Mouse (Mus musculus): ENCODE results near the gene Pbx1.
A peak's percentile ranks its signal among the peaks of the same experiment; 100 is the strongest.
"Not testable (repeated sequence)": the region's sequence is repeated elsewhere in the genome, so short reads cannot be mapped to it uniquely, and the experiment has no call there.

The Pbx1 gene

DNA sequence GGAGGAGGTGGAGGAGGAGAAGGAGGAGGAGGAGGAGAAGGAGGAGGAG, at the start of gene Pbx1:
Gene Pbx1, minus strand, starts transcription at position 39 of the 49 bp plus-strand sequence.
- DNase-seq: not testable (repeated sequence)

DNA sequence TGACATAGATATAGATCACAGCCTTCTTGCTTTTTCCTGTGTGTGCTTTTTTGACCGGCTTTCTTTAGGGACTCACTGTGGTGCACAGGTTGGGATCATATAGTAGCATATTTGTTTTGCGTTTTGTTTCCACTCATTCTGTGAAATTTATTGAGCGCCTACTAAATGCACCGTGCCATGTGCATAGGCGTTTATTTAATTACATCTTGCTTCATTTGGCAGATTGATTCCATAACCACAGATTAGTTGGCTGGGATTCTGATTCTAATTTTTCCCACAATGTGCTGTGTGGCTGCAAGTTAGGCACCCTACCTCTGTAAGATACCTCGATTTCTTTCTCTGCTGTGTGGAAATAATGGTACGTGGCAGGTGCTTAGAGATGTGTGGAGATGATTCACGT, 47.6 kb upstream of the Pbx1 start:
- no peak for DNase-seq

DNA sequence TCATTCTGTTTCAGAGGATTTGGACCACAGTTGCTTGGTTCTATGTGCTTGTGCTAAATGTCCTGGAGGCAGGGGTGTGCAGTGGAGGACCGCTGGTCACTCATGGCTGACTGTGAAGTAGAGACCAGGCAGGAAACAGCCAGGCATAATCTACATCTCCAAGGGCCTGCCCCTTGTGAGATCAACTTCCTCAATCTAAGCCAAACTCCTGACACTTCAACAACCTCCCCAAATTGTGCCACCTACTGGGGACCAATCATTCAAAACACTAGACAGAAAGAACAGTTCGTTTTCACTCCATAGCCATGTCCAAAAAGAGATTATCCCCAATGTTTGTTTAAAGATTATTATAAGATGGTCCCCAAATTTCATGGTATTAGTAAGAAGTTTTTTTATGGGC, 46.8 kb upstream of the Pbx1 start:
- no peak for DNase-seq

DNA sequence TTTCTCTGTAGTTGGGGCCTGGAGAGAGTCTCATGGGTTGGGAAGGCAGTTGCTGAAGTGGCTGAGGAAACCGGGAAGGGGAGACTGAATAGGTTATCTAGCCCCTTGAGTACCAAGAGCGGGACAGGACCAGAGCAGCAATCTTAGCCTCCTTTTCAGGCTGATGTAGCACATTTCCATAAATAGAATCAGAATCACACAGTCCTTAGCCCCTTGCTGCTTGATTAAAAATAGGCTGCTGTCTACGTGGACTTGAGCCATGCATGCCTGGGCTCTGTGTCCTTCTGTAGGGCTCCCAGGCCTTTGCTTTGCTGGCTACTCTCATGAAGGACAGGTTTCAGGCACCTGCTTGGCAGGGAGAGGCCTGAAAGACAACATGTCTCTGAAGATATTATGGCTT, 44.8 kb upstream of the Pbx1 start:
- DNase-seq: no peak

DNA sequence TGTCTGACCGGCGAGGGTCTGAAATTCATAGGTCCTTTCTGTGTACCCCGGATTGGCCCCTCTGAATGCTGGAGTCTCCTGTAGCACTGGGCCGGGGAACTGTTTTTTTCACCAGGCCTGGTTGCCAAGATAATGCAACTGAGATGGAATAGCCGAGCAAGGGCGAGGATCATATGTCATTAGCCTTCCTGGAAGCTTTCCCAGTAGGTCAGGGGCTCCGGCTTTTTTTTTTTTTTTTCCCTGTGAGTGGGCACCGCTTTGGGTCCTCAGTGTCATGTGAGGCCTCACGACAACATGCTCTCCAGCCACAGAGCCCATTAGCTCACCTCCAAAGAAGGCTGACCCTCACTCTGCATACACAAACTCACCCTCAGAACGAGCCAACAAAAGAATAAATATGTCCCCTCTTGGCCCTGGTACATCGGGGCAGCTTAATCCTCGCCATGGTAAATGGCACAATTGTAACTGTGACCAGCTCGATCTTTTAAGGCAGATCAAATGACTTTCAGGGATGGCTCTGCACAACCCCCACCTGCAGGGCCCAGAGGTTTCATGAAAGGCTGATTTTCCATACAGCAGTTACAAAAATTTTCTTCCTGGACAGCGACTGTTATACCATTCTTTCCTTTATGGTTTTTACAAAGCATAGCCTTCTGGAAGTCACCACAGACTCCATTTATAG, 44.3 kb upstream of the Pbx1 start:
- no peak for DNase-seq

DNA sequence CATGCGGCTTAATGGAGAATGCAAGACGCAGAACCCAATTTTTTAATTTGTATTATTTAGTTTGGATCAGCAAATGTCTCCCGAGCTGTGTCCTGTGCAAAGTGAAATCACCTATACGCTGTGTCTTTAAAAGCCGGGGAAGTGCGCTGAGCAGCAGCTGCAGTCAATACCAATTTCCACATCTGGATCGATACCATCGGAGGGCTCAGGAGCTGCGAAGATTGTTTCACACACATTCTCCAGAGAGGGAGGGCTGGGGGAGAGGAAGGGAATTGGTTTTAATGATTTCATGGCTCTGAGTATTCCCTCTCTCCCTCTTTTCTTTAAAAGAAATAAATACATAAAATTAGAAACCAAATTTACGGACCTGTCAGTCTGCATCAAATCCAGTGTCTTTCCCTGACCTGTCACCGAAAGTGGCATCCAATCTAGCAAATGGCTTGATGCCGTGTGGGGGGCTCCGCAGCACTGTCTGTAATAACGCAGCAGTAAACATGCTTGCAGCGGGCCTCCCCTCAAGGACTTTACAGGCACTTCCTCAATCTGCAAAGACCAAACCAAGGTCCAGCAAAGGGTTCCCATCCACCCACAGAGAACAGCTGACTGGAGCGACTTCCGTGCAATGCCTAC, 43.6 kb upstream of the Pbx1 start:
- DNase-seq: no peak

DNA sequence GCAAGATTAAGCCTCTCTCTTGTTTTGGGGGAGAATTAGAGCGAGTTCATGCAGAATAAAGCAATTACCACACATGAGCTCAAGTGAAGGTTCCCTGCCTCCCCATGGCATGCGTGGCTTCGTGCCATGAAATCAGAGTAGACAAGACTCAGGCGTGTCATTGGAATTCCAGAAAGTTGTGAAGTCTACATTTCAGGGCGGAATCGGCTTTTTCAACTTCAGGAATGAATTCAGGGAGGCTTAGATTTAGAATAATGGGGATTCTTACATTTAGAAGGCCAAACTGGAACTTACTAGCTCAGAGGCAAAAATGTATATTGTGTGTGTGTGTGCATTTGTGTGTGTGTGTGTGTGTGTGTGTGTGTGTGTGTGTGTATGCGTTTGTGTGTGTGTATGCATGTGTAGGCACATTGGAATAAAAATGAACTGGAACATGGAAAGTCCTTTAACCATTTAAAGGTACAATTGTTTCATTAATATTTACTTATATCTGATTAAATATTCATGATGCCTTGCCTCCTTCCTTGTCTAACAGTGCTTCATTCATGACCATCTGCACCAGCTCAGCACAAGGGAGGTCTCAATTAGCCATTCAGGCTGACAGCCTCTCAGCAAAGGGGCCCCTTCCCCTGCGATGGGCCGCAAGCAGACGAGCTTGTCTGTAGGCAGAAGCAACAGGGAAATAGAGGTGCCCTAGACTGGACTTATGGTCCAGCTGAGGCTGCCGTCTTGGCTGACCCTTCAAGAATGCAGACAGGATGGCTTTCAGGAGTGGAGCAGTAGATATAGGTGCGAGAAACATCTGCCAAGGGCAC, 41.4 kb upstream of the Pbx1 start:
- no peak for DNase-seq

DNA sequence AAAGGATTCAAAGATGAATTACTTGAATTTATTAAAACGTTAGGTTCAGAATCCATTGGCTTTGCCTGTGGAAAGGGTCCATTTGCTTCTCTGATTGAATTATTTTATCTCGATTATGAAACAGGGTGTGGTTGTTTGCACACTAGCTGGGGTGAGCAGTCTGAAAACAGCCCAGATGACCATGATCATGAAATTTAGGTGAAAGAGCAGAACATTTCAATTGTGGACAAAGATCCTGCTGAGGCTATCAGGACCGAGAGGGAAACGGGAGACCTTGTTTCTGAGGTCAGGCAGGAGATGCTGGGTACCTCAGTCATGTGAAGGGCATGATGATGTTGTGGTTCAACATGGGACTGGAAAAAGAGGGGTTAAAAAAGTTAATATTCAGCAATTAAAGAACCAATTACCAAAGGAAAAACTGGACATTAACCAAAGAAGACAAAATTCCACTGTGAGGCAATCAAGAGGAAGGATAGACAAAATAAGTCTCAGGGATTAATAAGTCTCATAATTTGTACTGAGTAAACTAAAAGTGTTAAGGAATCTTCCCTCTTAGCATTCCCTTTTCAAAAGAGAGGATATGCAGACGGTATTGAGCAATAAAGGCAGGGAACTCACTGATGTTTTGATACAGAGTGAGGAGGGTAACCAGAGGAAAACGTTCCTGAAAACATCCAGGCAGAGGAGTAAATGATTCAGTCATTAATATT, 40.6 kb upstream of the Pbx1 start:
- no peak for DNase-seq

DNA sequence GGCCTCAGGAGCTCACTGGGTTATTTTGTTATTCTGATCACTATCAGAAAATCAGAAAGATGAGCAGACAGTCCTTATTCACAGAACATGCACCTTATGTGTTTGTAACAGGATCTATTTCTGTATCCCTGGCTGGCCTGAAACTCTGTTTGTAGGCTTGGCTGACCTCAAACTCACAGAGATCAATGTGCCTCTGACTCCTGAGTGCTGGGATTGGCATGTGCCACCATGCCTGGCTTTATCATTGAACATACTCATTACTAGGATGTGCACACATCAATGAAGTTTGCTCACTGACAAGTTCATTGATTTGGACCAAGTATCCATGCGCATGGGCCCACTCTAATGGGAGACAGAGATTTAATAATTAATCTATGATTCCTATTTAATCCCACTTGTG, 27.4 kb upstream of the Pbx1 start:
- no peak for DNase-seq

DNA sequence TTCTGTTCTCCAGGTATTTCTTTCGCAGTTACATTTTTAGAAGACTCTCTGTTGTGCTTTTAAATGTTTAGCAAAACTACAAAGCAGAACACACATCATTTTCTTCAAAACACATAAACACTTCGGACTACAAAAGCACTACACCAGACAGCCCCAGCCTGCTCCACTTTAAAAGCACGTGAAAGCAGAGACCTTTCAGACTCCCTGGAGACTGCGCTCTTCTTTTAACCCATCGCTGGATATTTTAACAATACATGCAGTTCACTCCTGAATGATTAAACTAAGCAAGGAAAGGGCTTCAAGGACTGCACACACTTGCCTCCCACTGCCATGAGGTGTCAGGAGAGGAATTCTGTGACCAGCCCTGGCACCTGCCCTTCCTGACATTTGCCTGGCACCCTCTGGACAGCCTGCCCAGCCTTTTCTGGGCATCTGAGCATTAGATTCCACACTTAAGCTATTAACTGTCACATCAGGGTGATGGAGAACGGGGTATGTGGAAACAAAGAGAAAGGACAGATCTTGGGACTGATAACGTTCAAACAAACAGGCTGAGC, 25.2 kb upstream of the Pbx1 start:
- DNase-seq: no peak

DNA sequence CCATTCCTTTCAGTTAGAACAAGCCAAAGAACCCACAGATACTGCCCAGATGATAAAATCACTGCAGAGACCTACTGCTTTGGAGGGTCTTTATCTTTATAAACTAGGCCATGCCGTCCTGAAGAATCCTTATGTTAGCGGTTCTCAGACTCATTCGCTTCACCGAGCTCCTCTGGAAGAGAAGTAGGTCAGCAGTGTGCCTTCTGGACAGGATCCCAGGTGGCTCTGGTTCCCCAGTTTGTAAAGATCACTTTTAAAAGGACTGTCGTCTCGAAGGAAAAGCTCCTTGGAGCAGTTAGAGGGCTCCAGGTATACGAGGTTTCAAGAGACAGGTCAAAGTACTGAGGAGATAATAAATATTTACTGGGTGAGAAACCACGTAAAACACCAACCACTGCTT, 23.1 kb upstream of the Pbx1 start:
- no peak for DNase-seq

DNA sequence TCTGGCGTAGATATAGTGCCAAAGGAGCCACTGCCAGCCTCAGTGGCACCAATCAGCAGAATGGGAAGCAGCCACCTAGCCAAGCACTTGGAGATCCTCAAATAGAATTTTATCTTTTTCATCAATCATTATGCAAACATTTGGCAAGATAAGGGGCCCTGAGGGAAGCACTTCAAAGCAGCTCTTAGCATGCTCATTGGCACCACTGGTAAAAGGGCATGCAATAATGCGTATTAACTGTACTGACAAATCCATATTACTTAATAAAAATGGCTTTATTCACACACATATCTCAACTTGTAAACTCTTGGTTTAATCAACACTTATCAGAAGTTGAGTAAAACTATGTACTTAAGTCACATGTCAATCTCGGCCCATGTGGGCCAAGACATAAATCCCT, 1.6 kb upstream of the Pbx1 start:
- DNase-seq: no peak

DNA sequence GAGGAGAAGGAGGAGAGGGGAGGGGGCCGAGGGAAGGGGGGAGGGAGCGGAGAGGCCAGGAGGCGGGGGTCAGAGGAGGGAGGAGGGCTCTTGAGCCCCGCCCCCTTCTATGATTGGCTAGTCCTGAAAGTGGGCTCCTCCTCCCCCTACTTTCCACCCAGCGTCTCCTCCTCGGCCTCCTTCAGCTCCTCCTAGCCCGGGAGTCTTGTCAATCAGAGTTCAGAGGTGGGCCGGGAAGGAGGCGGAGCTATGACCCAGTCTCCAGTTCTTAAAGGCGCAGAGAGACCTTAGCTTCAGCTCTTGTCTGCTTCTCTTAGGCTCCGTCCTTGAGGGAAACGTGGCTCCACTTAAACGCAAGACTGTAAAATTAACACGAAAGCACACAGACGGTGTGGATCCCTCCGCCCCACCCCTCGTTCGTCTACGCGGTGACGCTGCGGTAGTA, 233 bp upstream of the Pbx1 start:
- peak; percentile 83 for DNase-seq

DNA sequence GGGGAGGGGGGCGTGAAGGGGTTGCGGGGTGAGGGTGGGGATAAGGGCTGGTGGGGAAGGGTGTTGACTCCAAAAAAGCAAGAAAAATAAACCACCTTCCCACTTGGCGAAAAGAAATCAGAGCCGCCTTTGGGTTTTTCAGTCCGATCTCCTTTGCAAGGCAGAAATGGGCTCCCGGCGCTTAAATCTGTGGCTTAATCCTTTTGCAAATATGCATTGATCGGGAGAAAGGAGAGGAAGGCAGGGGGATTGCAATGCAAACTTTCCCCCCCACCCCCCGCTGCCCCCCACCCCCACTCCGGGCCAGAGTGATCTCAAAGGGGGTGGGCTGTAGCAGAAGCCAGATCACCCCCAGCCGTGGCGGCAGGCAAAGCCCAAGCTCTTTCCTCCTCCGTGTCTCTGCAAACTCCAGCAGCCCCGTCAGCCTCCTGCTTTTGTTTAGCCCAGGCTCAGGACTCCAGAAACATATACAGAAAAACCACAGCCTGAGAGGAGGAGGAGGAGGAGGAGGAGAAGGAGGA, 299 bp downstream of the Pbx1 start:
- no peak for DNase-seq

DNA sequence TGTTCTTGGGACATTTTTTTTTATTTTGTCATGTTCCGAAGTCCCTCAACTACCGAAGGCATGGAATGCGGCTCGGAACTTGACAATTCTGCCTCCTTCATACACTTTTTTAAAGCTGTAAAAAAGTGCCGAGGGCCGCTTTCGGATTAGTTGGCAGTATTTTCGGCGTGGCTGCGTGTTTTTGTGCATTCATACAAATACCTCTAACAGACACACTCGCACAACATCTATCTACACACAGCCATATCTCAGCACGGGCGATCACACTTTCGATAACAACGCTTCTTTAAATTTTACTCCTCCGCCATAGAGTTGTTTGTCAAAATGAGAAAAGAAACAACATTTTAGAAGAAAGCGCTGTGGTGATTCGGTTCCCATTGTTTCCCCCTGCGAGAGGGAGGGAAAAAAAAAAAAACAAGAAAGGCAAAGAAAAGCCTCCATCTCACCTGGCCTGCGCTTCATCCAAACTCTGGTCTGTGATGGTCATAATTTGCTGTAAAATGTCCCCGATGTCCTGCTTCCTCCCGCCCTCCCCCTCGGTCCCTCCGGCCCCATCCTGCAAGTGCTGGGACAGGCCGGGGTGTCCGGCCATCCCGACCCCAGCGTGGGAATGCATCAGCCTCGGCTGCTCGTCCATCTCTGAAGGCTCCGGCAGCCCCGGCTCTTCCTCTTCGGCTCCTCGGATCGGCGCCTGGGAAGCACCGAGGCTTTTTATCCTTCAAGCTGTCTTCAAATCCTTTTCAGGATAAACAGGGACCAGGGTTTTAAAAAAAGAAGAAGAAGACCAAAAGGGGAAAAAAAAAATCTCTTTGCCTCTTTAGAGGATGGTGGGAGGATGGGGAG, 981 bp downstream of the Pbx1 start:
- DNase-seq: peak; percentile 9

DNA sequence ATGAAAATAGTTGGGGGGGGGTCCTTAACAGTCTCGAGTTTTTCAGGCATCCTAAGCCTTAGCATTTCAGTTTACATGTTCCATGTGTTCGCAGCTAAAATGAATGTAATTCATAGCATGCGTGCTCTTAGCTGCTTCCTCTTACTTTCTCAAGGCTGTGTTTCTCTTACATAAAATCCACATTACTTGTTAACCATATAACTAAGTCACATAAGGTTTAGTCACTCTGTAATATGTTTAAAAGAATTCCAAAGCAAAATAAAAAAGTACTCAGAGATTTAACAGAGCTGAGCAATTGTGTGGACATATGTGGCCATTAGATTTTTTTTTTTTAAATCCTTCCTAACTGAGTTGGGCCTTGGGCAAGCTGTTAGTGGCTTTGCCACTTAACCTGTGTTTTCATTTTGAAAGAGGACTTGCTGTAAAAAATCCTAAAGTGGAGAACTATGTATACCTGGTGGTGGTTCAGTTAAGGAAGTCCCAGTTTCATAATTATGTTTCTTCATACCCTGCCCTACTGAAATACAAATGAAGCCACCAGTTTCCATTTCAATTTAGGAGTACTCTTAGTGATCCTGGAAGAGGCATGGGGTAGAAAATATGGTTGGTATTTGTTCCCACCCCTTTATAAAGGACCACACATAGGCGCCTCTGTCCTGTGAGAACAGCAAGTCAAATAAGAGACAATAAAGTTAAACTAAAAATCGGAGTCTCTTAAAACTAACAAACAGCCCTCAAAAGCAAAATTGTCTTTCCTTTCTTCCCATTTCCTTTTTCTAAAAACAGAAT, 2.0 kb downstream of the Pbx1 start:
- DNase-seq: no peak

DNA sequence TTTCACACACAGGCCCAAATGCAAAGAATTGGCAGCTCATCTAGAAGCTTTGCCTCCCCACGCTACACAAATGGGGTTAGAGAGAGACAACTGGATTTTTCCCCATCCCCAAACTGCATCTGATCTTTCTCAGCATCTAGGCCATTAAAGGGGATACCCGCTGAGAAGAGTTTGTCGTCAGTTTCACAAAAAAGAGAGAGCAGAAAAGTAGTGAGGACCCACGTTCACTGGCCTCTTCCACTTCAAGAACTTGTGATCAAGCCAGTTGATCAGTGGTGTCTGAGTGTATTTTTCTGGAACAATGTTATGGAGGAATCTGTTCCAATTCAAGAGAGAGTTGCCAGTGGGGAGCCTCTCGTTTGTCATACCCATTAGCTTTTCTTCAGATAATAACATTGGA, 2.7 kb downstream of the Pbx1 start:
- DNase-seq: no peak

DNA sequence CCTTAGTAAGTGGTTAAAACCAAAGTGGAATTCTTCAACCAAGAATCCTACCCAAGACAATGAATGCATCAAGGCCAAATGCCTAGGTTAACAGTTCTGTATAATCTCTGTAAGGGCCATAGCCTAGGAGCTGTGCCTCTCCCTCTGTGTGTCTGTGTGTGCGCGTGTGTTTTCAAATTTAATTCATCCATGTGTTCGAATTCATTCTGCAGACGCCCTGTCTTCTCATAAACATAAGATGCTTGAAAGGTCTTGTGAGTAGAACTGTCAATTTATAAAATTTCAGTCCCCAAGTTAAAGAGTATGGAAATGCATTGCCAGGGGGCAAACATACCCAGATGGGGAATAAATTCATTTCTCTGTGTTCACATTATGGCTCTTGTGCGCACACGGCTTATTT, 3.8 kb downstream of the Pbx1 start:
- DNase-seq: no peak

DNA sequence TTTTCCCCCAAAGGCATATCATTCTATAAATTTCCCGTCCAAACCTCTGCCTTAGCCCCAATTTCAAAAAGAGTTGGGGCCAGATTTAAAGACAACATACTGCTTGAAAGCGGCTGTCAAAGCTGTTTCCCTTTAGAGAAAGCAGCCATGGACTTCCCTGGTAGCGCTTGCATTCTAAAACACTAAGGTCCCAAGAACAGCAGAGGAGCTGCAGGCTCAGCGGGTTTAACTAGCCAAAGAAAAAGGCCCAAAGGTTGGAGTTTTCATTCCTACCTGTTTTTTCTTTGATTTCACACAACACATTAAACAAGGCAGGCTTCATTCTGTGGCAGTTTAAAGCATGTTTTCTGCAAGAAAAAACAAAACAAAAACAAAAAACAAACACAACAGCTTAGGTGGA, 4.5 kb downstream of the Pbx1 start:
- no peak for DNase-seq

DNA sequence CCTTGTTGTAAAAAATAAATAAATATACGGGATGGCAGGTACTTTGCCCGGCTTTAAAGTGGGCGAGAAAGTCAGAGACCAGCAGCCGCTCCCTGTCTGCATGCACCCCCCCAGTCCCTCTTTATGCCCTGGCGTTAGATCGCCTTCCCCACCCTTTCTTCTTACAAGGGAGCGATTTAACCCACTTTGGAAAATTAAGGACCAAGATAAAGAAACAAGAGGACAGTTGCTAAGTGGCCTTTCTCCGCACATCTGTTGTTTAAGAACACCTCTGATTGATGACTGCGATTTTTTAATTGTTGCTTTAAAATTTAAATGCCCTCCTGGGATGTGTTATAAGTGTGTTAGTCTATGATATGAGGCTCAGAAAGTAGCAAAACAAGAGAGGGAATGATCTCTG, 5.2 kb downstream of the Pbx1 start:
- no peak for DNase-seq

DNA sequence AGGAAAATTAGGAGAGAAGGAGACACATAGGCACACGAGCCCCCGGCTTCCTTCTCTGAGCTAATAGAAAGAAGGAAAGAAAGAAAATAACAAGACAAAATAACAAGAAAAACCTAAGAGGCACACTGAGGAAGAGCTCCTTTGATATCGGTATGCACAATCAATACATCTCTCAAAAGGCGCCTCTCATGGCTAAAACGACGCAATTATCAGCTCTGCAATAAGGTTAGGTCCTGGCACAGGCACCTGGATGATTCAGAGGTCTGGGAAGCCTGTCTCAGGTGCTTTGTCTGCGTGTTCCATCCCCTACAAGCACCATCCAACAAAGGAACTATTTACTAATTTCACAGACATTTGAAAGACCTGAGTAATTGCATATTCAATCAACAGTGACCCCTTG, 5.8 kb downstream of the Pbx1 start:
- no peak for DNase-seq

Data from thymus, postnatal 14 days (tissue).